Comparison of ENCODE assay signal across 9 mouse cellular contexts in the genomic region with DNA sequence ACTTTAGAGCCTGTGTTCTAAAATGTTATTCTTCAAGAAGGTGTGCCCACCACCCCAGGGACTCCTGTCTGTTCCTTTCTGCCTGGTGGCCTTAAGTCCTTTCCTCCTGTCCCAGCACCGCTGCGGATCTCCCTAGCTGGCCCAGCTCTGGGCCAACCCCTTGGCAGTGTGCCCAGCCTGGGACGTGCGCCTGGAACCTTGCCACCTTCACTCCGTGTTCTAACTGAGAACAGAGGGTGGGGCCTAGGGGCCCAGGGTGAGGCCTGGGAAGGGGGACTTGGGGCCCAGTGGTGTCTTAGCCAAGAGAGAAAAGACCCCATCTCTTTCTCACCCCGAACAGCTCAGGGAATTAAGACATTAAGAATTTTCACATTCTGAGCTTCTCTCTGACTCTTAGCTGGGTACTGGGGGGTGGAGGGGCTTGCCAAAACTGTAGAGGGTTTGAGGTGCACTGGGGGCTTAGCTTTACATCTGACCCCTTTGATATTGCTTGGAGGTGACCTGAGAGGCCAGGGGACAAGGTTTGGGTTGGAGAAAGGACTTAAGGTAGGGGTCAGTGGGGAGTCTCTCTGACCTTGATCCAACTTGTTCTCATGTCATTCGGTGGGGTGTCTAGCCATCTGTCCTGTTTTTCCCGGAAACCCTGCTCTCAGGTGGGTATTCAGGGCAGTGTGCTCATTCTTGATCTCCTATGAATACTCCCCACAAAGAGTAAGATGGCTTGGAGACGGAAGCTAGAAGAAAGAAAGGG. TPM values are rescaled to one million over a fixed set of nuclear protein-coding genes. Genes with fewer than 3 reads are reported as not detected.
A peak's percentile ranks its signal among the peaks of the same experiment; 100 is the strongest.
DNase-seq lines count a peak whose midpoint lies in the region; ATAC-seq lines count a peak whose summit lies in the region.
"Had no signal": no experiment of that assay in that cellular context is flagged by ENCODE, and none has a peak within 500 bp of the region (broad histone marks: within the 10 kb centered on the region; RNA-seq: fewer than 3 reads in every experiment).

No protein-coding gene starts in this region.

- H3K4me3 ChIP-seq in brown adipose tissue, adult 24 weeks (ENCODE audit: insufficient read depth, low read depth, low read length), result peak overlapping the region; percentile 9; the same call in 1 of the 2 replicates
- no peak overlapping the region; the same call in 1 of the 2 replicates for H3K4me3 ChIP-seq in forebrain, embryonic 16.5 days (replicated peaks; ENCODE audit: low read length)
- peak overlapping the region; percentile 76 for H3K4me3 ChIP-seq in lung, embryonic 15.5 days

- peak overlapping the region; percentile 52 for H3K27ac ChIP-seq in brown adipose tissue, adult 24 weeks (replicated peaks; ENCODE audit: low read depth, low read length)
- peak overlapping the region; percentile 37 for H3K27ac ChIP-seq in forebrain, embryonic 16.5 days (ENCODE audit: low read length)
- peak overlapping the region; percentile 100 for H3K27ac ChIP-seq in lung, embryonic 15.5 days

- WGBS in forebrain, embryonic 16.5 days, result 11% methylated on average over 9 of the region's 9 CpGs
- 15% methylated on average over 9 of the region's 9 CpGs for WGBS in lung, embryonic 15.5 days

- peaks cover 25% of the 10 kb centered on the region for H3K4me1 ChIP-seq in brown adipose tissue, adult 24 weeks (ENCODE audit: control insufficient read depth, insufficient read depth, insufficient read length, low read length)
- peaks cover 58% of the 10 kb centered on the region for H3K4me1 ChIP-seq in forebrain, embryonic 16.5 days (replicated peaks; ENCODE audit: control insufficient read depth, insufficient read depth, low read length)
- peaks cover 68% of the 10 kb centered on the region for H3K4me1 ChIP-seq in lung, embryonic 15.5 days

- intact Hi-C loops in heart, postnatal 25 days (cut with DNase I), result loop anchor here (2.0 kb wide), 2 partner anchors 33 to 135 kb away; partner anchors contain the start of genes Calm3 and Ppp5c

- peak; percentile 29 for DNase-seq in 3T3-L1 (ENCODE audit: low read depth, low spot score)
- peak; percentile 93 for DNase-seq in heart, postnatal 25 days (ENCODE audit: low spot score)
- peak; percentile 82 to 93 for DNase-seq in layer of hippocampus, adult 8-10 months (ENCODE audit: low spot score in 2 of 2)
- peak; percentile 34 for DNase-seq in retina, embryonic 14.5 days (ENCODE audit: low spot score)
- peak; percentile 62 for DNase-seq in thymus, postnatal 4 days

- no peaks in the 10 kb centered on the region for H3K36me3 ChIP-seq in forebrain, embryonic 16.5 days (ENCODE audit: control insufficient read depth, insufficient read depth)
- no peaks in the 10 kb centered on the region for H3K36me3 ChIP-seq in lung, embryonic 15.5 days

- no peaks in the 10 kb centered on the region for H3K27me3 ChIP-seq in forebrain, embryonic 16.5 days (replicated peaks; ENCODE audit: control insufficient read depth, insufficient read depth, low read length)
- H3K27me3 ChIP-seq in lung, embryonic 15.5 days, result no peaks in the 10 kb centered on the region

- peak overlapping the region; percentile 27 for H3K4me2 ChIP-seq in forebrain, embryonic 16.5 days (ENCODE audit: low read length)
- H3K4me2 ChIP-seq in lung, embryonic 15.5 days, result peak overlapping the region; percentile 63

- no peaks in the 10 kb centered on the region for H3K9me3 ChIP-seq in forebrain, embryonic 16.5 days (ENCODE audit: control insufficient read depth, low read length)
- no peaks in the 10 kb centered on the region for H3K9me3 ChIP-seq in lung, embryonic 15.5 days

- ATAC-seq in forebrain, embryonic 16.5 days, result peak; percentile 28
- peak; percentile 43 for ATAC-seq in lung, embryonic 15.5 days (ENCODE audit: borderline replicate concordance, extremely low read depth, low FRiP score, low TSS enrichment)
- ATAC-seq: Patski had no signal

- peak overlapping the region; percentile 35; the same call in 1 of the 2 replicates for H3K9ac ChIP-seq in forebrain, embryonic 16.5 days (replicated peaks; ENCODE audit: low read depth, low read length)
- H3K9ac ChIP-seq in lung, embryonic 15.5 days, result peak overlapping the region; percentile 76

RNA-seq across cellular contexts. Expression of gene Hif3a, which starts 2.0 kb away (rescaled TPM):
- polyA plus RNA-seq in brown adipose tissue, adult 24 weeks (2012; ENCODE audit: insufficient read depth, insufficient read length, missing spikeins), result 0.25 TPM in 1 of 2 replicates, not detected in the other
- polyA plus RNA-seq in forebrain, embryonic 16.5 days (2015; fragmentation: Nextera tagmentation; extraction: Ambion mirVana), result 4.4 TPM in 2 replicates
- total RNA-seq in heart, postnatal 25 days (2021), result 1 to 10 TPM; 1.8 to 1.9 TPM
- total RNA-seq in layer of hippocampus, adult 8-10 months (2022), result 10 to 100 TPM in 2 of 4 experiments, 1 to 10 TPM in 2; 8.3 to 14.6 (median 11.2) TPM
- polyA plus RNA-seq in lung, embryonic 15.5 days (2015; fragmentation: Nextera tagmentation; extraction: Ambion mirVana), result 37.6 and 41.5 TPM in 2 replicates

RNA-seq across cellular contexts. Expression of gene Psg16, which starts 13.6 kb away (rescaled TPM):
- not detected in 2 replicates for polyA plus RNA-seq in brown adipose tissue, adult 24 weeks (2012; ENCODE audit: insufficient read depth, insufficient read length, missing spikeins)
- polyA plus RNA-seq in forebrain, embryonic 16.5 days (2015; fragmentation: Nextera tagmentation; extraction: Ambion mirVana), result 2.2 and 3.4 TPM in 2 replicates
- total RNA-seq in heart, postnatal 25 days (2021), result under 1 TPM; 0.14 to 0.16 TPM
- total RNA-seq in layer of hippocampus, adult 8-10 months (2022), result 1 to 10 TPM; 3.2 to 4.9 (median 3.8) TPM
- 0.10 and 0.19 TPM in 2 replicates for polyA plus RNA-seq in lung, embryonic 15.5 days (2015; fragmentation: Nextera tagmentation; extraction: Ambion mirVana)

RNA-seq across cellular contexts. Expression of gene Ppp5c, which starts 32.5 kb away (rescaled TPM):
- polyA plus RNA-seq in brown adipose tissue, adult 24 weeks (2012; ENCODE audit: insufficient read depth, insufficient read length, missing spikeins), result 36.7 and 41.0 TPM in 2 replicates
- polyA plus RNA-seq in forebrain, embryonic 16.5 days (2015; fragmentation: Nextera tagmentation; extraction: Ambion mirVana), result 115 and 121 TPM in 2 replicates
- total RNA-seq in heart, postnatal 25 days (2021), result 100 to 1,000 TPM in 1 of 2 experiments, 10 to 100 TPM in 1; 97.5 to 102 TPM
- total RNA-seq in layer of hippocampus, adult 8-10 months (2022), result 100 to 1,000 TPM; 147 to 166 (median 151) TPM
- polyA plus RNA-seq in lung, embryonic 15.5 days (2015; fragmentation: Nextera tagmentation; extraction: Ambion mirVana), result 107 and 110 TPM in 2 replicates

Comparison
In these comparisons a context has a peak if more than half of its experiments do, and no peak if none do; other contexts are left out.
1. DNase-seq: peak in every context shown above with its lines; median percentile 93 in heart, postnatal 25 days; 88 in layer of hippocampus, adult 8-10 months; 62 in thymus, postnatal 4 days; 34 in retina, embryonic 14.5 days; 29 in 3T3-L1.
2. H3K27ac ChIP-seq: peak in every context shown above with its lines; median percentile 100 in lung, embryonic 15.5 days; 52 in brown adipose tissue, adult 24 weeks; 37 in forebrain, embryonic 16.5 days.